Mouse (Mus musculus) limb, embryonic 11.5 days (tissue): ENCODE measurements around the gene Pou2f3. TPM values are rescaled to one million over a fixed set of nuclear protein-coding genes. Genes with fewer than 3 reads are reported as not detected.

Experiments used
- ATAC-seq: fragments of 200-750 bp; cut with Nextera tagmentation; 2 replicates; pipeline ENCODE4 v1.8.0; 2017; ENCODE audit warnings: low read depth; ENCODE audit not compliant: insufficient number of reproducible peaks, low FRiP score, low TSS enrichment
- DNase-seq: peaks from one replicate; pipeline ENCODE4 v3.0.0-alpha.2; 2015; ENCODE audit warnings: low spot score
- H3K27ac ChIP-seq: fragments of 300-500 bp; sonication (generic); replicated peaks from 2 replicates; pipeline ENCODE4 v1.5.1; 2014; ENCODE audit warnings: low read depth, mild to moderate bottlenecking, low read length
- H3K27me3 ChIP-seq: fragments of 300-500 bp; sonication (generic); 2 replicates; pipeline ENCODE4 v1.6.1; 2014; ENCODE audit warnings: mild to moderate bottlenecking, low read length, mixed read lengths; ENCODE audit not compliant: control insufficient read depth, insufficient read depth
- H3K36me3 ChIP-seq: fragments of 300-500 bp; sonication (generic); 2 replicates; pipeline ENCODE4 v1.6.1; 2014; ENCODE audit warnings: mild to moderate bottlenecking, low read length, moderate library complexity, mixed read lengths; ENCODE audit not compliant: control insufficient read depth, insufficient read depth
- H3K4me1 ChIP-seq: fragments of 300-500 bp; sonication (generic); 2 replicates; pipeline ENCODE4 v1.6.1; 2014; ENCODE audit warnings: low read length, mixed read lengths; ENCODE audit not compliant: control insufficient read depth, insufficient read depth
- H3K4me2 ChIP-seq: fragments of 300-500 bp; sonication (generic); 2 replicates; pipeline ENCODE4 v1.6.1; 2014; ENCODE audit warnings: low read depth, mild to moderate bottlenecking, moderate library complexity; ENCODE audit not compliant: severe bottlenecking
- H3K4me3 ChIP-seq: fragments of 300-500 bp; sonication (generic); 2 replicates; pipeline ENCODE4 v1.5.1; 2014; ENCODE audit warnings: low read depth, low read length
- H3K9ac ChIP-seq: fragments of 300-500 bp; sonication (generic); 2 replicates; pipeline ENCODE4 v1.6.1; 2014; ENCODE audit warnings: mild to moderate bottlenecking, low read length
- H3K9me3 ChIP-seq: fragments of 300-500 bp; sonication (generic); 2 replicates; pipeline ENCODE4 v1.6.1; 2016; ENCODE audit warnings: low read length; ENCODE audit not compliant: control insufficient read depth
- WGBS: fragments of 180-500 bp; shearing (Covaris S2); extraction: QIAGEN DNeasy Blood & Tissue Kit; methylation state at CpG from one replicate; pipeline ENCODE4 v1.1.7; 2014; 5-methylcytosine and 5-hydroxymethylcytosine counted together
- polyA plus RNA-seq: library from polyadenylated mRNA; unstranded; fragments of >200 nt; fragmentation: Nextera tagmentation; extraction: Ambion mirVana; gene quantifications from 2 replicates; pipeline ENCODE4 v1.2.1, GENCODE M21; 2014

The Pou2f3 gene
- polyA plus RNA-seq, 1 experiment from 2014 or later: not detected

DNA sequence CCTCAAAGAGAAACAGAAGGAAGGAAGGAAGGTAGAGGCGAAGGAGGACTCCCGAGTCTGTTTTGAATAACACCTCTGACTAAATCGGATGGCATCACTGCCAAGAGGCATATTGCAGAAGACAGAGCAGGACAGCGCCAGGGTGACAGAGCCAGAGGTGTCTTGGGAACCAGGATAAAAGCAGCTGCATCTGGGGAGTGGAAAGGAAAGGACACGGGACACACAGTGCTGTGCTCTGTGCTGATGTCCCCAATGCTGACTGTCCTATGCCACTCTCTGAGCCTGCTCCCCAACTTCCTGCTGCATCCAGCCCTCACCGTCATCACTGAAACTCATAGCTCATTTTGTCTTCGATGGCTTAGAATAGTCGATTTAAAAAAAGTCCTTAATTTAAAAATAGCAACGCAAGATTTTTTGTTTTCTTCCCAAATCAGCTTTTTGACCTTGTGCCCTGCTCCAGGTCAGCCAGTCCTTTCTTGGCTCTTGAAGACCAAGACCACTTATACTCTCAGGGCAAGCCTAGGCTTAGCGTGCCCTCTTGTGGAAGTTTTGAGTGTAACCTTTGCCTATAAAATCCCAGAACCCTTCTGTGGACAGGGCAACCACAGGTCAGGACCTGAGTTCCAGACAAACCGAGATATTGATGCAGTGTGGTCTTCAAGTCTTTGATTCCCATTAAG is 742 bp upstream of the Pou2f3 start:
- DNase-seq (peak; percentile 76), ATAC-seq (0 out of 2 replicates have a peak, but pooled peaks have one; percentile 44)
- no peak overlapping the region for H3K4me3 ChIP-seq
- no peak overlapping the region for H3K4me2 ChIP-seq
- H3K4me1 ChIP-seq: peaks cover 3% of the 10 kb centered on the region
- H3K27ac ChIP-seq: no peak overlapping the region
- no peaks in the 10 kb centered on the region for H3K9me3 ChIP-seq
- peaks cover 4% of the 10 kb centered on the region for H3K27me3 ChIP-seq
- no peaks in the 10 kb centered on the region for H3K36me3 ChIP-seq
- H3K9ac ChIP-seq: no peak overlapping the region
- 27% methylated on average over 11 of the region's 11 CpGs for WGBS

DNA sequence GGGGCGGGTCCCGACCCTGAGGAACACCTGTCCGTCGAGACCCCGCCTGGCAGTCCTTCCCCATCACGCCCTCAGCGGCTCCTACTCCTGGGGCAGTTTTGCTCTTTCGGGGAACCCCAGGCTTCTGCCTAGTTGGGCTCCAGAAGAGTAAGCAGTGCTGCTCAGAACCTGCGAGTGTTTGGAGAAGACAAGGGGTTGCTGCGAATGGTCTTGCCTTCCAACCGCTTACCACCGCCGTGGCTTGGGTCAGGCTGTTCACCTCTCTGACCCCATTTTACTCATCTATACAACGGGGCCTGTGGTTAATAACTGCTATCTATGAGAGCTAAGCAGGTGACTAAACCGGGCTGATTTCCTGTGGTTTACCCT is 4.2 kb downstream of the Pou2f3 start:
- Histone ChIP-seq H3K4me2 (peak overlapping the region; percentile 69), H3K4me1 (peaks cover 12% of the 10 kb centered on the region), H3K27me3 (peaks cover 20% of the 10 kb centered on the region), H3K9ac (no peak overlapping the region), H3K36me3 (no peaks in the 10 kb centered on the region), H3K4me3 (peak overlapping the region; percentile 33), H3K9me3 (no peaks in the 10 kb centered on the region), H3K27ac (no peak overlapping the region)
- DNase-seq: peak; percentile 28
- no peak for ATAC-seq
- under 1% methylated on average over 15 of the region's 15 CpGs for WGBS

GRCm38 (mm10) chr9:43205343-43206021 is 4.7 kb downstream of the Pou2f3 start:
- H3K9ac ChIP-seq: no peak overlapping the region; the same call in 1 of the 2 replicates
- H3K36me3 ChIP-seq: no peaks in the 10 kb centered on the region
- peak overlapping the region; percentile 69 for H3K4me2 ChIP-seq
- peak; percentile 37 for DNase-seq
- peak overlapping the region; percentile 33 for H3K4me3 ChIP-seq
- no peak for ATAC-seq
- no peak overlapping the region for H3K27ac ChIP-seq
- peaks cover 20% of the 10 kb centered on the region for H3K27me3 ChIP-seq
- H3K4me1 ChIP-seq: peaks cover 12% of the 10 kb centered on the region
- 2% methylated on average over 41 of the region's 41 CpGs for WGBS
- no peaks in the 10 kb centered on the region for H3K9me3 ChIP-seq

GRCm38 (mm10) chr9:43200212-43200611 is 10.0 kb downstream of the Pou2f3 start:
- 3% methylated on average over 5 of the region's 5 CpGs for WGBS
- H3K4me3 ChIP-seq: no peak overlapping the region

DNA sequence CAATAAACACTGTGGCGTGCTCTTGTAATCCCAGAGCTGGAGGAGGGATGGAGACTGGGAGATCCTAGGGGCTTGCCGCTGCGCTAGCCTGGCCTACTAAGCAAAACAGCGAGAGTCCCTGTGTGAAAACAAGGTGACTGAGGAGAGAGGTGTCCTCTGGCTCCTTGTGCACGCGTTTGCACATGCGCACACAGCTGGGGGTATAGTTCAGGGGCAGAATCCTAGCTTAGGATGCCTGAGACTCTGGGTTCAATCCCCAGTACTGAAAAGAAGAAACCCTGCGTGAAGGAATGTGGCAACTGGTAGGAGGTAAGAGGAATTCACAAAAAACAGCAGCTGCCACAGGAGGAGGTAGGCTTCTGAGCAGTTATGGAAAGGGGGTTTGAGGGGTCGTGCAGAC is 16.2 kb downstream of the Pou2f3 start:
- H3K27ac ChIP-seq: no peak overlapping the region
- no peak overlapping the region for H3K4me2 ChIP-seq
- H3K27me3 ChIP-seq: no peaks in the 10 kb centered on the region
- ATAC-seq (no peak), DNase-seq (no peak)
- no peak overlapping the region for H3K4me3 ChIP-seq
- H3K9me3 ChIP-seq: no peaks in the 10 kb centered on the region
- no peaks in the 10 kb centered on the region for H3K36me3 ChIP-seq
- no peaks in the 10 kb centered on the region for H3K4me1 ChIP-seq
- 16% methylated on average over 9 of the region's 9 CpGs for WGBS
- H3K9ac ChIP-seq: no peak overlapping the region

More at GRCm38 (mm10) chr9:43200212-43200611, 10.0 kb downstream of the Pou2f3 start:
- Histone ChIP-seq H3K36me3 (no peaks in the 10 kb centered on the region), H3K27ac (no peak overlapping the region), H3K9me3 (no peaks in the 10 kb centered on the region), H3K4me2 (peak overlapping the region; percentile 22; the same call in 1 of the 2 replicates), H3K9ac (no peak overlapping the region), H3K4me1 (peaks cover 5% of the 10 kb centered on the region), H3K27me3 (peaks cover 9% of the 10 kb centered on the region)
- DNase-seq (no peak), ATAC-seq (no peak)

DNA sequence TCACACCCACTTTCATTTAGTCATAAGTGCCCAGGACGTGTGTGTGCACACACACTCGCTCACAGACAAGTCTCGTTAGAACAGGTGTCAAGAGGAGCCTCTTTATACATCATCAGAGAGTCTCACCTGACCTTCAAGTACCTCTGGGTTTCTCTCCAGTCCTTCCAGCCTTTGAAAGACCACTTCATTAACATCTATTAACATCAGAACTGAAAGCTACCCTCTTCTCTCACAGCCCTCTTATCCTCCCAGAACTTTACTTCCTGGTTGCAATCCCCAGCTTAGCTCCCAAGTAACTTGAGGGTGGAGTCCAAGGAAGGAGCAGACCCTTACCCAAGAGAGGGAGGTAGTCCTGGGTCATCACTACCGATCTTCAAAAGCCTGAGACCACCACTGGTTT is 18.6 kb downstream of the Pou2f3 start:
- no peaks in the 10 kb centered on the region for H3K9me3 ChIP-seq
- no peak overlapping the region for H3K4me2 ChIP-seq
- no peaks in the 10 kb centered on the region for H3K36me3 ChIP-seq
- no peak overlapping the region for H3K27ac ChIP-seq
- H3K27me3 ChIP-seq: no peaks in the 10 kb centered on the region
- DNase-seq (no peak), ATAC-seq (no peak)
- WGBS: 46% methylated on average over 4 of the region's 4 CpGs
- H3K4me3 ChIP-seq: no peak overlapping the region
- H3K4me1 ChIP-seq: no peaks in the 10 kb centered on the region
- H3K9ac ChIP-seq: no peak overlapping the region

DNA sequence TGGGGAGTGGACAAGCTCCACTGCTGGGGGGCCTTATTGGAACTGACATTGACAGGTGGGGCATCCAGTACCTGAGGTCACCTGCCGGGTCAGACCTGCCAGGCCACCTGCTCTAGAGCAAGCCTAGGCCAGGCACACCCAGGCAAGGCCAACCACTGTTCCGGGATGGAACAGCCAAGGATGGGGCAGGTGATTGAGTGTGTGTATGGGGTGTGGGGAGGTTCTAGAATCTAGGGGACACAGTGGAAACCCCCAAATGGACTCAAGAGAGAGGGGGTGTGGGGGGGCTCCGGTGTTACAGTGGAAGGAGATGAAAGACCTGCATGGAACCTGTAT is 21.2 kb downstream of the Pou2f3 start:
- DNase-seq (no peak), ATAC-seq (no peak)
- WGBS: 67% methylated on average over 3 of the region's 3 CpGs
- H3K4me1 ChIP-seq: no peaks in the 10 kb centered on the region
- H3K36me3 ChIP-seq: no peaks in the 10 kb centered on the region
- H3K27me3 ChIP-seq: no peaks in the 10 kb centered on the region
- no peak overlapping the region for H3K4me2 ChIP-seq
- no peak overlapping the region for H3K4me3 ChIP-seq
- no peak overlapping the region for H3K9ac ChIP-seq
- no peak overlapping the region for H3K27ac ChIP-seq
- H3K9me3 ChIP-seq: no peaks in the 10 kb centered on the region

GRCm38 (mm10) chr9:43188309-43189020 is 21.7 kb downstream of the Pou2f3 start:
- no peak for DNase-seq

More at GRCm38 (mm10) chr9:43188309-43189020, 21.7 kb downstream of the Pou2f3 start:
- Histone ChIP-seq H3K27me3 (no peaks in the 10 kb centered on the region), H3K27ac (no peak overlapping the region), H3K4me1 (no peaks in the 10 kb centered on the region), H3K4me3 (no peak overlapping the region), H3K9me3 (no peaks in the 10 kb centered on the region), H3K36me3 (no peaks in the 10 kb centered on the region), H3K4me2 (no peak overlapping the region), H3K9ac (no peak overlapping the region)
- WGBS: 66% methylated on average over 12 of the region's 12 CpGs
- ATAC-seq: no peak
